Mouse (Mus musculus) ES-E14 (cell line): ENCODE results near the gene Cenpf.

Experiments used
- CHD2 ChIP-seq: IDR thresholded peaks from 2 replicates; pipeline ENCODE4 v1.6.1; 2014; ENCODE audit warnings: mild to moderate bottlenecking, low read depth, low read length, inconsistent platforms
- HCFC1 ChIP-seq: IDR thresholded peaks from 2 replicates; pipeline ENCODE4 v1.6.1; 2012; ENCODE audit warnings: low read length, inconsistent platforms, borderline replicate concordance; ENCODE audit not compliant: insufficient read depth
- MAFK ChIP-seq: IDR thresholded peaks from 2 replicates; pipeline ENCODE4 v1.6.1; 2014; ENCODE audit warnings: mild to moderate bottlenecking, low read depth, low read length, inconsistent platforms; ENCODE audit not compliant: insufficient read depth
- ZC3H11A ChIP-seq: IDR thresholded peaks from 2 replicates; pipeline ENCODE4 v1.6.1; 2012; ENCODE audit warnings: low read depth, mild to moderate bottlenecking, inconsistent platforms, low read length, borderline replicate concordance
- ZNF384 ChIP-seq: IDR thresholded peaks from 2 replicates; pipeline ENCODE4 v1.6.1; 2012; ENCODE audit warnings: low read depth, low read length, inconsistent platforms

GRCm38 (mm10) chr1:189605598-189606126, 82.2 kb downstream of the Cenpf start:
- no peak for TF ChIP-seq HCFC1
- no peak for TF ChIP-seq MAFK
- TF ChIP-seq ZNF384, result no peak
- no peak for TF ChIP-seq CHD2
- TF ChIP-seq ZC3H11A, result no peak
